In genomic region chr7:100227158-100227875, GRCm38 (mm10) we compare ENCODE assay signal across 7 mouse cellular contexts. TPM values are rescaled to one million over a fixed set of nuclear protein-coding genes. Genes with fewer than 3 reads are reported as not detected.
DNase-seq lines count a peak whose midpoint lies in the region; ATAC-seq lines count a peak whose summit lies in the region.

Pgm2l1 (plus strand) TSS chr7:100227394.

- H3K27me3 ChIP-seq in intestine, embryonic 16.5 days (replicated peaks; ENCODE audit: control insufficient read depth, insufficient read depth, low read length), result no peaks in the 10 kb centered on the region
- H3K27me3 ChIP-seq in midbrain, embryonic 11.5 days (ENCODE audit: control insufficient read depth, insufficient read depth, low read length), result no peaks in the 10 kb centered on the region

- H3K4me3 ChIP-seq in intestine, embryonic 16.5 days (ENCODE audit: low read length), result peak within 1 kb of the TSS; percentile 59
- peak within 1 kb of the TSS; percentile 59 for H3K4me3 ChIP-seq in midbrain, embryonic 11.5 days (ENCODE audit: low read depth, low read length)

- H3K9me3 ChIP-seq in intestine, embryonic 16.5 days (ENCODE audit: control insufficient read depth, low read length), result no peaks in the 10 kb centered on the region
- H3K9me3 ChIP-seq in midbrain, embryonic 11.5 days (ENCODE audit: control insufficient read depth, low read length), result no peaks in the 10 kb centered on the region

- ATAC-seq in intestine, embryonic 16.5 days, result peak; percentile 99
- peak; percentile 98 for ATAC-seq in midbrain, embryonic 11.5 days (ENCODE audit: low FRiP score)

- H3K27ac ChIP-seq in intestine, embryonic 16.5 days (ENCODE audit: low read length), result peak within 1 kb of the TSS; percentile 84
- peak within 1 kb of the TSS; percentile 82 for H3K27ac ChIP-seq in midbrain, embryonic 11.5 days (ENCODE audit: low read depth, low read length)

- intact Hi-C loops in left cerebral cortex, postnatal 36 days (cut with DNase I), result loop anchor here (5.0 to 10.0 kb wide), 2 partner anchors 105 to 877 kb away; partner anchors contain the start of gene Pold3

- H3K4me2 ChIP-seq in intestine, embryonic 16.5 days (ENCODE audit: low read depth, low read length), result peak within 1 kb of the TSS; percentile 98
- H3K4me2 ChIP-seq in midbrain, embryonic 11.5 days, result peak within 1 kb of the TSS; percentile 82

- H3K4me1 ChIP-seq in intestine, embryonic 16.5 days (ENCODE audit: control insufficient read depth, insufficient read depth, low read length), result peaks cover 8% of the 10 kb centered on the region
- peaks cover 3% of the 10 kb centered on the region; the same call in 1 of the 2 replicates for H3K4me1 ChIP-seq in midbrain, embryonic 11.5 days (ENCODE audit: control insufficient read depth, insufficient read depth, low read length)

- under 1% methylated on average over 64 of the region's 72 CpGs for WGBS in intestine, embryonic 16.5 days
- under 1% methylated on average over 55 of the region's 72 CpGs for WGBS in midbrain, embryonic 11.5 days

- DNase-seq in adrenal gland, adult 8-10 months, result peak; percentile 95
- DNase-seq in embryo, embryonic 9.5 days (ENCODE audit: extremely low spot score), result peak; percentile 95
- peak; percentile 87 to 95 for DNase-seq in gastrocnemius, postnatal 4 days (ENCODE audit: low spot score in 2 of 2)
- peak; percentile 96 to 97 for DNase-seq in left cerebral cortex, postnatal 36 days (ENCODE audit: low spot score in 2 of 2)
- peak; percentile 99 for DNase-seq in midbrain, embryonic 11.5 days (ENCODE audit: low spot score, missing footprints)
- peak; percentile 84 for DNase-seq in skeletal muscle tissue, adult 2 months (ENCODE audit: low read depth, low spot score)

- H3K9ac ChIP-seq in intestine, embryonic 16.5 days (ENCODE audit: low read depth, low read length), result peak within 1 kb of the TSS; percentile 74
- H3K9ac ChIP-seq in midbrain, embryonic 11.5 days (ENCODE audit: low read length), result peak within 1 kb of the TSS; percentile 79

- H3K36me3 ChIP-seq in intestine, embryonic 16.5 days (ENCODE audit: control insufficient read depth, insufficient read depth, low read length), result no peaks in the 10 kb centered on the region
- no peaks in the 10 kb centered on the region for H3K36me3 ChIP-seq in midbrain, embryonic 11.5 days (ENCODE audit: control insufficient read depth, insufficient read depth, low read length)

RNA-seq across cellular contexts. Expression of gene Pgm2l1, which starts in this region (rescaled TPM):
- 1 to 10 TPM; 5.5 to 6.8 (median 6.3) TPM for total RNA-seq in adrenal gland, adult 8-10 months (2022)
- 10 to 100 TPM in 1 of 2 experiments, 1 to 10 TPM in 1; 9.4 to 10.2 TPM for total RNA-seq in gastrocnemius, postnatal 4 days (2021)
- 1.7 and 2.0 TPM in 2 replicates for polyA plus RNA-seq in intestine, embryonic 16.5 days (2015; fragmentation: Nextera tagmentation; extraction: Ambion mirVana)
- 100 to 1,000 TPM; 294 to 308 TPM for total RNA-seq in left cerebral cortex, postnatal 36 days (2021)
- polyA plus RNA-seq in midbrain, embryonic 11.5 days (2014; fragmentation: Nextera tagmentation; extraction: Ambion mirVana), result 8.0 and 9.3 TPM in 2 replicates

Comparison
In these comparisons a context has a peak if more than half of its experiments do, and no peak if none do; other contexts are left out.
1. Peak in every context shown above with its lines: DNase-seq, ATAC-seq, H3K4me3 ChIP-seq and H3K27ac ChIP-seq.
2. RNA of gene Pgm2l1 (total RNA-seq): 294 to 308 TPM in left cerebral cortex, postnatal 36 days; 9.4 to 10.2 TPM in gastrocnemius, postnatal 4 days and 5.5 to 6.8 TPM in adrenal gland, adult 8-10 months; every median in the first group is over 10 times any median in the second.